Mouse (Mus musculus) limb, embryonic 11.5 days (tissue): ENCODE results near the gene Lamb3. TPM values are rescaled to one million over a fixed set of nuclear protein-coding genes. Genes with fewer than 3 reads are reported as not detected.

ENCODE experiments used
- ATAC-seq: fragments of 200-750 bp; cut with Nextera tagmentation; 2 replicates; pipeline ENCODE4 v1.8.0; 2017; ENCODE audit warnings: low read depth; ENCODE audit not compliant: insufficient number of reproducible peaks, low FRiP score, low TSS enrichment
- DNase-seq: peaks from one replicate; pipeline ENCODE4 v3.0.0-alpha.2; 2015; ENCODE audit warnings: low spot score
- H3K27ac ChIP-seq: fragments of 300-500 bp; sonication (generic); replicated peaks from 2 replicates; pipeline ENCODE4 v1.5.1; 2014; ENCODE audit warnings: low read depth, mild to moderate bottlenecking, low read length
- H3K27me3 ChIP-seq: fragments of 300-500 bp; sonication (generic); 2 replicates; pipeline ENCODE4 v1.6.1; 2014; ENCODE audit warnings: mild to moderate bottlenecking, low read length, mixed read lengths; ENCODE audit not compliant: control insufficient read depth, insufficient read depth
- H3K36me3 ChIP-seq: fragments of 300-500 bp; sonication (generic); 2 replicates; pipeline ENCODE4 v1.6.1; 2014; ENCODE audit warnings: mild to moderate bottlenecking, low read length, moderate library complexity, mixed read lengths; ENCODE audit not compliant: control insufficient read depth, insufficient read depth
- H3K4me1 ChIP-seq: fragments of 300-500 bp; sonication (generic); 2 replicates; pipeline ENCODE4 v1.6.1; 2014; ENCODE audit warnings: low read length, mixed read lengths; ENCODE audit not compliant: control insufficient read depth, insufficient read depth
- H3K4me2 ChIP-seq: fragments of 300-500 bp; sonication (generic); 2 replicates; pipeline ENCODE4 v1.6.1; 2014; ENCODE audit warnings: low read depth, mild to moderate bottlenecking, moderate library complexity; ENCODE audit not compliant: severe bottlenecking
- H3K4me3 ChIP-seq: fragments of 300-500 bp; sonication (generic); 2 replicates; pipeline ENCODE4 v1.5.1; 2014; ENCODE audit warnings: low read depth, low read length
- H3K9ac ChIP-seq: fragments of 300-500 bp; sonication (generic); 2 replicates; pipeline ENCODE4 v1.6.1; 2014; ENCODE audit warnings: mild to moderate bottlenecking, low read length
- H3K9me3 ChIP-seq: fragments of 300-500 bp; sonication (generic); 2 replicates; pipeline ENCODE4 v1.6.1; 2016; ENCODE audit warnings: low read length; ENCODE audit not compliant: control insufficient read depth
- WGBS: fragments of 180-500 bp; shearing (Covaris S2); extraction: QIAGEN DNeasy Blood & Tissue Kit; methylation state at CpG from one replicate; pipeline ENCODE4 v1.1.7; 2014; 5-methylcytosine and 5-hydroxymethylcytosine counted together
- polyA plus RNA-seq: library from polyadenylated mRNA; unstranded; fragments of >200 nt; fragmentation: Nextera tagmentation; extraction: Ambion mirVana; gene quantifications from 2 replicates; pipeline ENCODE4 v1.2.1, GENCODE M21; 2014

Lamb3 gene
- polyA plus RNA-seq, 1 experiment from 2014 or later = 0.79 TPM

- DNase-seq (no peak), ATAC-seq (no peak; the same call in 1 of the 2 replicates)
- Histone ChIP-seq H3K4me2 (peak overlapping the region; percentile 53), H3K9ac (peak overlapping the region; percentile 68), H3K9me3 (no peaks in the 10 kb centered on the region), H3K4me3 (peak overlapping the region; percentile 75), H3K4me1 (peaks cover 10% of the 10 kb centered on the region; the same call in 1 of the 2 replicates), H3K27ac (peak overlapping the region; percentile 70; the same call in 1 of the 2 replicates), H3K27me3 (no peaks in the 10 kb centered on the region), H3K36me3 (no peaks in the 10 kb centered on the region)
- WGBS = 19% methylated on average over 9 of the region's 9 CpGs
These were observed 33.7 kb upstream of the Lamb3 start for GRCm38 (mm10) chr1:193173810-193174129.

GRCm38 (mm10) chr1:193174143-193174733, 33.3 kb upstream of the Lamb3 start:
- no peak for ATAC-seq
- peak overlapping the region; percentile 75 for H3K4me3 ChIP-seq
- DNase-seq = no peak
- peaks cover 10% of the 10 kb centered on the region; the same call in 1 of the 2 replicates for H3K4me1 ChIP-seq
- no peaks in the 10 kb centered on the region for H3K36me3 ChIP-seq
- H3K9ac ChIP-seq = no peak overlapping the region
- no peaks in the 10 kb centered on the region for H3K27me3 ChIP-seq
- WGBS = 90% methylated on average over 13 of the region's 13 CpGs
- H3K27ac ChIP-seq = no peak overlapping the region; the same call in 1 of the 2 replicates
- H3K9me3 ChIP-seq = no peaks in the 10 kb centered on the region
- H3K4me2 ChIP-seq = peak overlapping the region; percentile 53

GRCm38 (mm10) chr1:193181104-193181503, 26.4 kb upstream of the Lamb3 start:
- Histone ChIP-seq H3K27me3 (no peaks in the 10 kb centered on the region), H3K9me3 (no peaks in the 10 kb centered on the region), H3K4me3 (no peak overlapping the region), H3K27ac (no peak overlapping the region), H3K9ac (no peak overlapping the region), H3K4me1 (no peaks in the 10 kb centered on the region), H3K4me2 (no peak overlapping the region), H3K36me3 (no peaks in the 10 kb centered on the region)
- 84% methylated on average over 3 of the region's 3 CpGs for WGBS
- DNase-seq (no peak), ATAC-seq (no peak)

- no peaks in the 10 kb centered on the region for H3K27me3 ChIP-seq
- H3K4me2 ChIP-seq = no peak overlapping the region
- ATAC-seq (no peak), DNase-seq (no peak)
- no peaks in the 10 kb centered on the region for H3K36me3 ChIP-seq
- peaks cover 17% of the 10 kb centered on the region for H3K4me1 ChIP-seq
- no peak overlapping the region for H3K4me3 ChIP-seq
- no peaks in the 10 kb centered on the region for H3K9me3 ChIP-seq
- H3K9ac ChIP-seq = no peak overlapping the region
- 78% methylated on average over 6 of the region's 6 CpGs for WGBS
- H3K27ac ChIP-seq = no peak overlapping the region
These were observed 19.2 kb upstream of the Lamb3 start for GRCm38 (mm10) chr1:193188257-193188656.

GRCm38 (mm10) chr1:193189151-193189621, 18.3 kb upstream of the Lamb3 start:
- Histone ChIP-seq H3K36me3 (no peaks in the 10 kb centered on the region), H3K27ac (peak overlapping the region; percentile 51; the same call in 1 of the 2 replicates), H3K27me3 (no peaks in the 10 kb centered on the region), H3K4me2 (no peak overlapping the region), H3K4me3 (no peak overlapping the region), H3K4me1 (peaks cover 17% of the 10 kb centered on the region), H3K9me3 (no peaks in the 10 kb centered on the region), H3K9ac (0 out of 2 replicates have a peak overlapping the region, but pooled peaks have one; percentile 27)
- 28% methylated on average over 9 of the region's 9 CpGs for WGBS
- DNase-seq (peak; percentile 70), ATAC-seq (peak; percentile 91)

- WGBS = 46% methylated on average over 3 of the region's 3 CpGs
- ATAC-seq (no peak), DNase-seq (no peak)
- Histone ChIP-seq H3K27ac (peak overlapping the region; percentile 51; the same call in 1 of the 2 replicates), H3K36me3 (no peaks in the 10 kb centered on the region), H3K4me1 (peaks cover 17% of the 10 kb centered on the region), H3K4me3 (no peak overlapping the region), H3K4me2 (no peak overlapping the region), H3K27me3 (no peaks in the 10 kb centered on the region), H3K9ac (0 out of 2 replicates have a peak overlapping the region, but pooled peaks have one; percentile 27), H3K9me3 (no peaks in the 10 kb centered on the region)
These were observed 17.7 kb upstream of the Lamb3 start for GRCm38 (mm10) chr1:193189771-193190170.

GRCm38 (mm10) chr1:193191675-193192283, 15.7 kb upstream of the Lamb3 start:
- no peak overlapping the region for H3K4me2 ChIP-seq
- H3K36me3 ChIP-seq = no peaks in the 10 kb centered on the region
- WGBS = 88% methylated on average over 7 of the region's 7 CpGs
- no peaks in the 10 kb centered on the region for H3K9me3 ChIP-seq
- H3K4me1 ChIP-seq = peaks cover 17% of the 10 kb centered on the region
- H3K27me3 ChIP-seq = no peaks in the 10 kb centered on the region
- no peak for DNase-seq
- H3K9ac ChIP-seq = no peak overlapping the region
- H3K27ac ChIP-seq = no peak overlapping the region
- H3K4me3 ChIP-seq = no peak overlapping the region
- no peak for ATAC-seq

GRCm38 (mm10) chr1:193194416-193195140, 12.9 kb upstream of the Lamb3 start:
- Histone ChIP-seq H3K4me3 (no peak overlapping the region), H3K36me3 (no peaks in the 10 kb centered on the region), H3K9ac (no peak overlapping the region), H3K4me1 (peaks cover 9% of the 10 kb centered on the region), H3K27ac (no peak overlapping the region), H3K9me3 (no peaks in the 10 kb centered on the region), H3K27me3 (no peaks in the 10 kb centered on the region), H3K4me2 (no peak overlapping the region)
- ATAC-seq = no peak
- DNase-seq = no peak
- 82% methylated on average over 3 of the region's 3 CpGs for WGBS
